Mouse (Mus musculus): ENCODE results near the gene Eif4e1b. TPM values are rescaled to one million over a fixed set of nuclear protein-coding genes. Genes with fewer than 3 reads are reported as not detected.

The Eif4e1b gene
- total RNA-seq, 1 experiment from 2014 or later: not detected

GRCm38 (mm10) chr13:54797861-54798643 lies 14.3 kb downstream of the Eif4e1b start:
- no peak for ATAC-seq (replicated peaks; ENCODE audit: low read depth, poor library complexity, severe bottlenecking)

- no peak for ATAC-seq (replicated peaks; ENCODE audit: low read depth, poor library complexity, severe bottlenecking)
These were observed 14.9 kb downstream of the Eif4e1b start for GRCm38 (mm10) chr13:54798740-54799139.

- peak; percentile 70 for ATAC-seq (replicated peaks; ENCODE audit: low read depth, poor library complexity, severe bottlenecking)
These were observed 15.9 kb downstream of the Eif4e1b start for GRCm38 (mm10) chr13:54799701-54800100.

- ATAC-seq (replicated peaks; ENCODE audit: low read depth, poor library complexity, severe bottlenecking): no peak
These were observed 16.4 kb downstream of the Eif4e1b start for GRCm38 (mm10) chr13:54800206-54800605.

GRCm38 (mm10) chr13:54803010-54803409 lies 19.2 kb downstream of the Eif4e1b start:
- ATAC-seq (replicated peaks; ENCODE audit: low read depth, poor library complexity, severe bottlenecking): no peak

- no peak for ATAC-seq (replicated peaks; ENCODE audit: low read depth, poor library complexity, severe bottlenecking)
These were observed 21.5 kb downstream of the Eif4e1b start for GRCm38 (mm10) chr13:54805134-54805838.

GRCm38 (mm10) chr13:54806434-54806976 lies 22.7 kb downstream of the Eif4e1b start:
- ATAC-seq (replicated peaks; ENCODE audit: low read depth, poor library complexity, severe bottlenecking): no peak

- ATAC-seq (replicated peaks; ENCODE audit: low read depth, poor library complexity, severe bottlenecking): no peak
These were observed 24.3 kb downstream of the Eif4e1b start for GRCm38 (mm10) chr13:54808067-54808466.

GRCm38 (mm10) chr13:54811476-54811875 lies 27.7 kb downstream of the Eif4e1b start:
- no peak for ATAC-seq (replicated peaks; ENCODE audit: low read depth, poor library complexity, severe bottlenecking)

GRCm38 (mm10) chr13:54813381-54813780 lies 29.6 kb downstream of the Eif4e1b start:
- ATAC-seq (replicated peaks; ENCODE audit: low read depth, poor library complexity, severe bottlenecking): no peak

- 0 out of 2 replicates have a peak, but pooled peaks have one; percentile 18 for ATAC-seq (replicated peaks; ENCODE audit: low read depth, poor library complexity, severe bottlenecking)
These were observed 34.8 kb downstream of the Eif4e1b start for GRCm38 (mm10) chr13:54818399-54819254.

GRCm38 (mm10) chr13:54821106-54821505 lies 37.3 kb downstream of the Eif4e1b start:
- no peak for ATAC-seq (replicated peaks; ENCODE audit: low read depth, poor library complexity, severe bottlenecking)

GRCm38 (mm10) chr13:54821931-54822330 lies 38.1 kb downstream of the Eif4e1b start:
- peak; percentile 29; the same call in 1 of the 2 replicates for ATAC-seq (replicated peaks; ENCODE audit: low read depth, poor library complexity, severe bottlenecking)

GRCm38 (mm10) chr13:54824111-54824931 lies 40.5 kb downstream of the Eif4e1b start:
- ATAC-seq (replicated peaks; ENCODE audit: low read depth, poor library complexity, severe bottlenecking): no peak

- no peak for ATAC-seq (replicated peaks; ENCODE audit: low read depth, poor library complexity, severe bottlenecking)
These were observed 44.2 kb downstream of the Eif4e1b start for GRCm38 (mm10) chr13:54827992-54828391.

GRCm38 (mm10) chr13:54828508-54828907 lies 44.7 kb downstream of the Eif4e1b start:
- no peak for ATAC-seq (replicated peaks; ENCODE audit: low read depth, poor library complexity, severe bottlenecking)

- no peak for ATAC-seq (replicated peaks; ENCODE audit: low read depth, poor library complexity, severe bottlenecking)
These were observed 45.7 kb downstream of the Eif4e1b start for GRCm38 (mm10) chr13:54829450-54829849.

- ATAC-seq (replicated peaks; ENCODE audit: low read depth, poor library complexity, severe bottlenecking): no peak
These were observed 52.7 kb downstream of the Eif4e1b start for GRCm38 (mm10) chr13:54836351-54837030.

- ATAC-seq (replicated peaks; ENCODE audit: low read depth, poor library complexity, severe bottlenecking): no peak
These were observed 53.3 kb downstream of the Eif4e1b start for GRCm38 (mm10) chr13:54837061-54837460.

Data from common myeloid progenitor, adult 5-6 weeks (primary cell).